Comparison of ENCODE assay signal across 16 mouse cellular contexts in the genomic region with DNA sequence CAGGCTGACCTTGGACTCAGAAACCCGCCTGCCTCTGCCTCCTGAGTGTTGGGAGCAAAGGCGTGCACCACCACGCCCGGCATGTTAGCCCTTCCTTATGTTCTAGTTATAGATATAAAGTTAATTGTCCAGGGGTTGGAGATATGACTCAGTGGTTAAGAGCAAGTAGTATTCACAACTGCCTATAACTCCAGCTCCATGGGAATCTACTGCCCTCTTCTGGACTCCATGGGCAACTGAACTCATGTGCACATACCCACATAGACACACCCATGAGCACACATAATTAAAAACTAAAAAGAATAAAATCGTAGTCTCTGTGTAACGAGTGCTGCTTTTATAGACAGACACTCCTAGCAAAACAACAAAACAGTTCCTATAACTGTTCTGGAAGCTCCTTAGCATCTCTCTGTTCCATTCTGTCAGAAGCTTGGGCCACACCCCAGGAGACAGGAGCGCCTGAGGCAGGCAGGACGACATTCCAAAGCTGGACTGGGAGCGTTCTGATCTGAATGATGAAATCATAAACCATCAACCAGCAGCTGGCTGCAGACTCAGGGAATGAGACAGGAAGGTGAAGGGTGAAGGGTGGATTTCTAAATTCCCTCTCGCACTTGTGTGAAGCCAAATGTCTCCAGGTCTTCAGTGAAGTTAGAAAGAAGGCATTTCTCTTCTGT.
DNase-seq lines count a peak whose midpoint lies in the region; ATAC-seq and TF ChIP-seq lines count a peak whose summit lies in the region.
"Had no signal": no experiment of that assay in that cellular context is flagged by ENCODE, and none has a peak within 500 bp of the region (broad histone marks: within the 10 kb centered on the region; RNA-seq: fewer than 3 reads in every experiment).

No protein-coding gene starts in this region.

- peaks cover under 1% of the 10 kb centered on the region; the same call in 1 of the 2 replicates for H3K4me1 ChIP-seq in lung, embryonic 14.5 days (ENCODE audit: insufficient read depth)
- peaks cover 11% of the 10 kb centered on the region for H3K4me1 ChIP-seq in E14TG2a.4 (replicated peaks; ENCODE audit: low read depth, low read length)
- H3K4me1 ChIP-seq in stomach, postnatal 0 days (replicated peaks; ENCODE audit: control insufficient read depth, insufficient read depth): no peaks in the 10 kb centered on the region
- no peaks in the 10 kb centered on the region for H3K4me1 ChIP-seq in forebrain, postnatal 0 days (ENCODE audit: insufficient read depth)

- peak; percentile 22; the same call in 1 of the 2 replicates for TF ChIP-seq CTCF in lung, embryonic 14.5 days (IDR thresholded peaks at IDR 0.05; ENCODE audit: low read depth)
- peak; percentile 35 for TF ChIP-seq CTCF in E14TG2a.4 (conservative IDR thresholded peaks at IDR 0.05; ENCODE audit: low read length)
- TF ChIP-seq CTCF in stomach, postnatal 0 days (IDR thresholded peaks at IDR 0.05; ENCODE audit: low read depth): peak; percentile 31
- TF ChIP-seq CTCF in forebrain, postnatal 0 days (IDR thresholded peaks at IDR 0.05; ENCODE audit: low read depth): no peak

- no peak overlapping the region for H3K4me3 ChIP-seq in lung, embryonic 14.5 days (ENCODE audit: low read depth, low read length)
- no peak overlapping the region for H3K4me3 ChIP-seq in E14TG2a.4 (replicated peaks; ENCODE audit: low read length)
- no peak overlapping the region for H3K4me3 ChIP-seq in stomach, postnatal 0 days (ENCODE audit: low read depth, low read length)
- H3K4me3 ChIP-seq in forebrain, postnatal 0 days (ENCODE audit: low read depth, low read length): no peak overlapping the region
- H3K4me3 ChIP-seq: forebrain, embryonic 15.5 days; heart, embryonic 13.5 days; limb, embryonic 15.5 days had no signal

- no peak overlapping the region for H3K9ac ChIP-seq in lung, embryonic 14.5 days
- no peak overlapping the region for H3K9ac ChIP-seq in stomach, postnatal 0 days (ENCODE audit: low read length)
- no peak overlapping the region for H3K9ac ChIP-seq in forebrain, postnatal 0 days
- H3K9ac ChIP-seq: forebrain, embryonic 15.5 days; heart, embryonic 13.5 days; limb, embryonic 15.5 days had no signal

- no peak overlapping the region for H3K27ac ChIP-seq in lung, embryonic 14.5 days (ENCODE audit: low read depth)
- H3K27ac ChIP-seq in stomach, postnatal 0 days (replicated peaks): no peak overlapping the region
- no peak overlapping the region for H3K27ac ChIP-seq in forebrain, postnatal 0 days (ENCODE audit: low read depth, low read length)
- H3K27ac ChIP-seq: forebrain, embryonic 15.5 days; heart, embryonic 13.5 days; limb, embryonic 15.5 days had no signal

- no peaks in the 10 kb centered on the region for H3K27me3 ChIP-seq in lung, embryonic 14.5 days (ENCODE audit: insufficient read depth, low read length)
- H3K27me3 ChIP-seq in E14TG2a.4 (ENCODE audit: insufficient read depth, low read length): 0 out of 2 replicates have a peak, but pooled peaks cover 3% of the 10 kb centered on the region
- no peaks in the 10 kb centered on the region for H3K27me3 ChIP-seq in stomach, postnatal 0 days (ENCODE audit: control insufficient read depth, insufficient read depth, low read length)
- no peaks in the 10 kb centered on the region for H3K27me3 ChIP-seq in forebrain, postnatal 0 days (ENCODE audit: insufficient read depth, low read length)
- H3K27me3 ChIP-seq: forebrain, embryonic 15.5 days; heart, embryonic 13.5 days had no signal

- 74% methylated on average over 10 of the region's 10 CpGs for WGBS in lung, embryonic 14.5 days
- 77% methylated on average over 10 of the region's 10 CpGs for WGBS in stomach, postnatal 0 days
- WGBS in forebrain, postnatal 0 days: 93% methylated on average over 10 of the region's 10 CpGs

- H3K4me2 ChIP-seq in lung, embryonic 14.5 days: no peak overlapping the region
- no peak overlapping the region for H3K4me2 ChIP-seq in stomach, postnatal 0 days (replicated peaks; ENCODE audit: low read depth)
- H3K4me2 ChIP-seq in forebrain, postnatal 0 days (ENCODE audit: low read depth): no peak overlapping the region
- H3K4me2 ChIP-seq: forebrain, embryonic 15.5 days; heart, embryonic 13.5 days; limb, embryonic 15.5 days had no signal

- H3K36me3 ChIP-seq in lung, embryonic 14.5 days (ENCODE audit: insufficient read depth): no peaks in the 10 kb centered on the region
- no peaks in the 10 kb centered on the region for H3K36me3 ChIP-seq in E14TG2a.4 (ENCODE audit: insufficient read depth, low read length)
- H3K36me3 ChIP-seq in stomach, postnatal 0 days (ENCODE audit: control insufficient read depth, insufficient read depth, low read length): no peaks in the 10 kb centered on the region
- no peaks in the 10 kb centered on the region for H3K36me3 ChIP-seq in forebrain, postnatal 0 days (ENCODE audit: insufficient read depth)
- H3K36me3 ChIP-seq: forebrain, embryonic 15.5 days; G1E; heart, embryonic 13.5 days; limb, embryonic 15.5 days had no signal

- DNase-seq in lung, embryonic 14.5 days: no peak
- DNase-seq in lung, adult 18-20 months: no peak
- peak; percentile 69 for DNase-seq in ZHBTc4 (ENCODE audit: low read depth, low spot score)
- DNase-seq in stomach, postnatal 0 days (ENCODE audit: low spot score): no peak
- no peak for DNase-seq in urinary bladder, adult 18-20 months (ENCODE audit: low spot score in 2 of 2)
- no peak for DNase-seq in forebrain, postnatal 0 days
- DNase-seq: cerebellum, postnatal 25 days; gastrocnemius, postnatal 14 days; kidney, postnatal 10 days; layer of hippocampus, adult 9-11 months; thymus, adult 2 months had no signal

- H3K9me3 ChIP-seq in lung, embryonic 14.5 days (ENCODE audit: low read depth, low read length): no peaks in the 10 kb centered on the region
- H3K9me3 ChIP-seq in E14TG2a.4 (ENCODE audit: low read length): no peaks in the 10 kb centered on the region
- H3K9me3 ChIP-seq in stomach, postnatal 0 days (ENCODE audit: control insufficient read depth, low read length): no peaks in the 10 kb centered on the region
- H3K9me3 ChIP-seq in forebrain, postnatal 0 days (ENCODE audit: low read length): no peaks in the 10 kb centered on the region
- H3K9me3 ChIP-seq: forebrain, embryonic 15.5 days; heart, embryonic 13.5 days; limb, embryonic 15.5 days had no signal

- ATAC-seq in lung, embryonic 14.5 days (ENCODE audit: insufficient read depth): no peak
- no peak for ATAC-seq in stomach, postnatal 0 days (ENCODE audit: low FRiP score, low TSS enrichment)
- no peak for ATAC-seq in forebrain, postnatal 0 days
- ATAC-seq: forebrain, embryonic 15.5 days had no signal

- no peak for TF ChIP-seq EP300 in stomach, postnatal 0 days (optimal IDR thresholded peaks at IDR 0.05)
